Mouse (Mus musculus) yolk sac, embryonic 10.5 days (tissue): Measurements from ENCODE around the gene Nup214.

Experiments used
- DNase-seq: peaks from one replicate; pipeline ENCODE4 v3.0.0-alpha.2; 2017; ENCODE audit warnings: low spot score

Nup214 gene

GRCm38 (mm10) chr2:32103557-32103956, 129.3 kb downstream of the Nup214 start:
- no peak for DNase-seq
